Mouse (Mus musculus): ENCODE measurements around the gene Apoc3. TPM values are rescaled to one million over a fixed set of nuclear protein-coding genes. Genes with fewer than 3 reads are reported as not detected.

Gene Apoc3
- polyA plus RNA-seq, 1 experiment from 2014 or later: not detected

DNA sequence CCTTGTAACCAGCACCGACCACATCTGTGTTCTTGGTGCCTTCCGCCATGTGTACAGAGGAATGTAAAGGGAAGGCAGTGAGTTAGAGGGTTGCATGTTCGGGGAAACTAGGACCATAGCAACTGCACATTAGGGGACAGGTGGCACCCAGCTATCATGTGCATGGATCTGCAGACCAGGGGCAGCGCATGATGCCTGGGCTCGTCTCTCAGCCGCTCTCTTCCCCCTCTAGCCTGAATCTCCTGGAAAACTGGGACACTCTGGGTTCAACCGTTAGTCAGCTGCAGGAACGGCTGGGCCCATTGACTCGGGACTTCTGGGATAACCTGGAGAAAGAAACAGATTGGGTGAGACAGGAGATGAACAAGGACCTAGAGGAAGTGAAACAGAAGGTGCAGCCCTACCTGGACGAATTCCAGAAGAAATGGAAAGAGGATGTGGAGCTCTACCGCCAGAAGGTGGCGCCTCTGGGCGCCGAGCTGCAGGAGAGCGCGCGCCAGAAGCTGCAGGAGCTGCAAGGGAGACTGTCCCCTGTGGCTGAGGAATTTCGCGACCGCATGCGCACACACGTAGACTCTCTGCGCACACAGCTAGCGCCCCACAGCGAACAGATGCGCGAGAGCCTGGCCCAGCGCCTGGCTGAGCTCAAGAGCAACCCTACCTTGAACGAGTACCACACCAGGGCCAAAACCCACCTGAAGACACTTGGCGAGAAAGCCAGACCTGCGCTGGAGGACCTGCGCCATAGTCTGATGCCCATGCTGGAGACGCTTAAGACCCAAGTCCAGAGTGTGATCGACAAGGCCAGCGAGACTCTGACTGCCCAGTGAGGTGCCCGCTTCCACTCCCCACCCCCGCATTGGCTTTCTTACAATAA lies 5.6 kb downstream of the Apoc3 start:
- Histone ChIP-seq H3K36me3 (no peaks in the 10 kb centered on the region), H3K4me1 (peaks cover 7% of the 10 kb centered on the region; the same call in 1 of the 2 replicates), H3K9ac (peak overlapping the region; percentile 55), H3K4me3 (peak overlapping the region; percentile 41), H3K9me3 (no peaks in the 10 kb centered on the region), H3K4me2 (replicated peaks) (peak overlapping the region; percentile 72), H3K27ac (no peak overlapping the region), H3K27me3 (no peaks in the 10 kb centered on the region)
- peak; percentile 88 for ATAC-seq (ENCODE audit: insufficient number of reproducible peaks, insufficient read depth, low FRiP score, low TSS enrichment)
- 14% methylated on average over 37 of the region's 37 CpGs for WGBS

DNA sequence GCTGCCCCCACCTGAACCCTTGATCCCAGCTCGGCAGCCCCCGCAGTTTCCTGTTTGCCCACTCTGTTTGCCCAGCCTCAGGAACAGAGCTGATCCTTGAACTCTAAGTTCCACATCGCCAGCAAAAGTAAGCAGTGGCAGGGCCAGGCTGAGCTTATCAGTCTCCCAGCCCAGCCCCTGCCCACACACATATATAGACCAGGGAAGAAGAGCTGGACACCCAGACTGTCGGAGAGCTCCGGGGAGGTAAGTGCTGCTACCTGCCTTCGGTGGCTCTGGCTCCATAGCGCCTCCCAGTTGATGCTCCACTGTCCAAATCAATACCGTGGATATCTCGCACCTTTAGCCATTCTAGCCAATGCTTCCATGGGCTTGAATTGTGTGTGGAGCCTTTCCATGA lies 6.9 kb downstream of the Apoc3 start, which contains the start of gene Apoa1:
Gene Apoa1, plus strand, starts transcription at position 90 of the 400 bp plus-strand sequence.
- no peaks in the 10 kb centered on the region for H3K9me3 ChIP-seq
- peak within 1 kb of the TSS; percentile 72; the same call in 1 of the 2 replicates for H3K4me2 ChIP-seq (replicated peaks)
- 68% methylated on average over 9 of the region's 9 CpGs for WGBS
- H3K9ac ChIP-seq: no peak within 1 kb of the TSS
- H3K27me3 ChIP-seq: no peaks in the 10 kb centered on the region
- H3K36me3 ChIP-seq: 0 out of 2 replicates have a peak, but pooled peaks cover under 1% of the 10 kb centered on the region
- no peak for ATAC-seq (ENCODE audit: insufficient number of reproducible peaks, insufficient read depth, low FRiP score, low TSS enrichment)
- no peak within 1 kb of the TSS for H3K27ac ChIP-seq
- no peak within 1 kb of the TSS for H3K4me3 ChIP-seq
- peaks cover 7% of the 10 kb centered on the region; the same call in 1 of the 2 replicates for H3K4me1 ChIP-seq

DNA sequence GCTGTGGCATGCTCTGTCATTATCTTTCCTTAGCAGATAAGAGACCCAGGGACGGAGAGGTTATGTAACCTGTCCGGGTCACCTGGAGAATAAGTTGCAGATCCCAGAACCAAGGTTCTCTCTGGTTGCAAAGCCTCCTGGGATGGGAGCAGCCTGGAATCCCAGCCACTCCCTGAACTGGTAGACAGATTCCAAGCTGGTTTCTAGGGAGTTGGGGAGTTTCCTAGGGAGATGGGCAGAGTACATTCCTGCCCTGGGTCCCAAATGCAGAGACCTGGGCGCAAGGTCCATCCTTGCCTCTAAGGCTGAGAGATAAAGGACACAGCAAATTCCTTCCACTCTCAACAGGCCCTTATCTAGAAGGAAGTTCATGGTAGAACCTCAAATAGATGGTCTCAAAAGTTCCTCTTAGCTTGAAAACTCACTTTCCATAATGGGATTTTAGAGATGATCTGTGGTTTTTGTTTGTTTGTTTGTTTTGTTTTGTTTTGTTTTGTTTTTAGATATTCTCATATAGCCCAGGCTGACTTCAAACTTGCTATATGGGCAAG lies 8.3 kb downstream of the Apoc3 start:
- no peaks in the 10 kb centered on the region for H3K9me3 ChIP-seq
- H3K9ac ChIP-seq: no peak overlapping the region
- ATAC-seq (ENCODE audit: insufficient number of reproducible peaks, insufficient read depth, low FRiP score, low TSS enrichment): no peak
- H3K36me3 ChIP-seq: 0 out of 2 replicates have a peak, but pooled peaks cover 8% of the 10 kb centered on the region
- no peaks in the 10 kb centered on the region for H3K27me3 ChIP-seq
- H3K4me3 ChIP-seq: no peak overlapping the region
- WGBS: 87% methylated on average over 3 of the region's 3 CpGs
- H3K27ac ChIP-seq: no peak overlapping the region
- H3K4me2 ChIP-seq (replicated peaks): no peak overlapping the region
- H3K4me1 ChIP-seq: peaks cover 7% of the 10 kb centered on the region; the same call in 1 of the 2 replicates

DNA sequence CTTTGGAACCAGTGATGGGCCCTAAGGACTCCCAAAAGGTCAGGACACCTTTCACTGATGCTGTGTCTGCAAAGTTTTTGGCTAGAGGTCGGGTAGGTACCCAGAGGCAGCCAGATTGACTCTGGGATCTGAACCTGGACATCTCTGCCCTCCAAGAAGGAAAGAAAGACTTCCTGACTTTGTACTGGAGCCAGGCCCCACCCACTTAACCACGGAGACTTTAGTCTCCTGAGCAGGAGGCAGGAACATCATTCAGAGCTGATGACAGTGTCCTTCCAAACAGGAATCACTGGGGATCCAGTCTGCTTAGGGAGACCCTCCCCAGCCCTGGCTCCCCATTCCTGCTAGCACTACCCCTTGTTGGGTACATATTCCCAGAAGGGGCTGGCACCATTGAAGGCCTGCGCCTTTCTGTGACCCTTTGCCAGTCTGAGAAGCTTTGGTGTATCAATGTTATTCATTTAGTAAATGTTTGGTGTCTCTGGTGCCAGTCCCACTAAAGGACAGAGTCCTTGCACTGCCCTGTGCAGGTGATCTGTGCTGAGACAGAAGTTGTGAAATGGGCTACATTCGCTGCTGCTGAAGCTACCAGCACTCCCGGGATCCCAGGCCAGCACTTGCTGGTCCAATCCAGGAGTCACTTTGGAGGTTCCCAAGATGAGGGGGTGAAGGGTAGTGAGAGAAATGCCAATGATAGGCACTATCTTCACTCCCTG lies 10.3 kb downstream of the Apoc3 start:
- no peak overlapping the region for H3K4me2 ChIP-seq (replicated peaks)
- no peak overlapping the region for H3K4me3 ChIP-seq
- no peak for ATAC-seq (ENCODE audit: insufficient number of reproducible peaks, insufficient read depth, low FRiP score, low TSS enrichment)
- peaks cover 27% of the 10 kb centered on the region for H3K36me3 ChIP-seq
- H3K4me1 ChIP-seq: no peaks in the 10 kb centered on the region
- WGBS: 59% methylated on average over 5 of the region's 5 CpGs
- H3K9me3 ChIP-seq: no peaks in the 10 kb centered on the region
- H3K27ac ChIP-seq: no peak overlapping the region
- no peaks in the 10 kb centered on the region for H3K27me3 ChIP-seq
- no peak overlapping the region for H3K9ac ChIP-seq

DNA sequence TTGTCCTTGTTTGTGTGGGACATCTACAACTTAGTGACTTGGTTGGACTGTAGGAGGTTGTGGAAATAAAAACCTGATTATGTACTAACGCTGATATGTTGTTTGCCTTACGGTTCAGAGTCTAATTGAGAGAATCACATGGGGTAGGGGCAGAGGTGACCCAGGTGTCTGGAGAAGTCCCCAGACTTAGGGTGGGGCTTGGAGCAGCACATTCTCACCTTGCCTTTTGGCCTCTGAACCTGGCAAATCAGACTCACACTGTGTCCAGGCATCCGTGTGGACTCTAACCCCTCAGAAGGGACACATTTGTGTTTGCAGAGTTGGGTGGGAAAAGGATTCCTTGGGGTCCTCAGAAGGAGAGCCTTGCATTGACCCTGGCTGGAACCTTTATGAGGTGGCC lies 11.3 kb downstream of the Apoc3 start:
- Histone ChIP-seq H3K36me3 (peaks cover 36% of the 10 kb centered on the region), H3K9ac (no peak overlapping the region), H3K4me2 (replicated peaks) (no peak overlapping the region), H3K4me1 (no peaks in the 10 kb centered on the region), H3K27me3 (no peaks in the 10 kb centered on the region), H3K27ac (no peak overlapping the region), H3K9me3 (no peaks in the 10 kb centered on the region), H3K4me3 (no peak overlapping the region)
- no peak for ATAC-seq (ENCODE audit: insufficient number of reproducible peaks, insufficient read depth, low FRiP score, low TSS enrichment)
- WGBS: 88% methylated on average over 3 of the region's 3 CpGs

DNA sequence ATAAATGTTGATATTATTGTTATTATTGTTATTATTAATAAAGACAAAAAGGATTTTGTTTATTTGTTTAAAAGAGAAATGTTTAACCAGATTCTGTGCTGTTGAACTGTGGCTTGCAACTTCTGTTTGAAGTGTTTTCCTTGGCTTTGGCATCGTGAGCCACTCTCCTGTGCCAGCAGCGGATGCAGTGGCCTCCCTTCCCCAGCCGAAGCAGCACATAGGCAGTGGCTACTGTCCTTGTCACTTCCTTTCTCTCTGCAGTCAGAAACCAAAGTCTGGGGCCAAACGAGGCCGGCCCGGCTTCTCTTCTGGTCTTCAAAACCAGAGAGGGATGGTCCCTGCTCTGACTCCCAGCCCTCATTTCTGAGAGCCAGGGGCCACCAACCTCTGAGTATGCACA lies 12.3 kb downstream of the Apoc3 start:
- no peak overlapping the region for H3K4me2 ChIP-seq (replicated peaks)
- peaks cover 40% of the 10 kb centered on the region for H3K36me3 ChIP-seq
- H3K27ac ChIP-seq: no peak overlapping the region
- H3K9me3 ChIP-seq: no peaks in the 10 kb centered on the region
- no peaks in the 10 kb centered on the region for H3K27me3 ChIP-seq
- ATAC-seq (ENCODE audit: insufficient number of reproducible peaks, insufficient read depth, low FRiP score, low TSS enrichment): no peak
- no peak overlapping the region for H3K9ac ChIP-seq
- 81% methylated on average over 6 of the region's 6 CpGs for WGBS
- H3K4me3 ChIP-seq: no peak overlapping the region
- no peaks in the 10 kb centered on the region for H3K4me1 ChIP-seq

DNA sequence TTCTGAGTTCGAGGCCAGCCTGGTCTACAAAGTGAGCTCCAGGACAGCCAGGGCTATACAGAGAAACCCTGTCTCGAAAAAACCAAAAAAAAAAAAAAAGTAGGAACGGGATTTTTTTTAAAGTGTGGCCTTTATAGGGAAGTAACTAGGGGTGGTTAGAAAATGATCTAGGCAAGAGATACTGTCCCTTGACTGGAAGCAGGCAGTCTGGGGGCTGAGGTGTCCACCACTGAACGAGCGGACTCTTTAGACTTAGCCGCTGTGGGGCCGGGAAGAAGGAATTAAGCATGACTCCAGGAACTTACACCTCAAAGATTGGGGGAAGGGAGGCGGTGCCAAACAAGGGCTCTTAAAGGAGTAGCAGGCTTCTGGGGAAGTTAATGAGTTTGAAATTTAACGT lies 17.3 kb downstream of the Apoc3 start:
- ATAC-seq (ENCODE audit: insufficient number of reproducible peaks, insufficient read depth, low FRiP score, low TSS enrichment): no peak
- H3K9me3 ChIP-seq: no peaks in the 10 kb centered on the region
- 70% methylated on average over 9 of the region's 9 CpGs for WGBS
- no peak overlapping the region for H3K9ac ChIP-seq
- H3K27ac ChIP-seq: no peak overlapping the region
- H3K36me3 ChIP-seq: peaks cover 49% of the 10 kb centered on the region
- H3K27me3 ChIP-seq: no peaks in the 10 kb centered on the region
- H3K4me2 ChIP-seq (replicated peaks): no peak overlapping the region
- no peak overlapping the region for H3K4me3 ChIP-seq
- H3K4me1 ChIP-seq: no peaks in the 10 kb centered on the region

DNA sequence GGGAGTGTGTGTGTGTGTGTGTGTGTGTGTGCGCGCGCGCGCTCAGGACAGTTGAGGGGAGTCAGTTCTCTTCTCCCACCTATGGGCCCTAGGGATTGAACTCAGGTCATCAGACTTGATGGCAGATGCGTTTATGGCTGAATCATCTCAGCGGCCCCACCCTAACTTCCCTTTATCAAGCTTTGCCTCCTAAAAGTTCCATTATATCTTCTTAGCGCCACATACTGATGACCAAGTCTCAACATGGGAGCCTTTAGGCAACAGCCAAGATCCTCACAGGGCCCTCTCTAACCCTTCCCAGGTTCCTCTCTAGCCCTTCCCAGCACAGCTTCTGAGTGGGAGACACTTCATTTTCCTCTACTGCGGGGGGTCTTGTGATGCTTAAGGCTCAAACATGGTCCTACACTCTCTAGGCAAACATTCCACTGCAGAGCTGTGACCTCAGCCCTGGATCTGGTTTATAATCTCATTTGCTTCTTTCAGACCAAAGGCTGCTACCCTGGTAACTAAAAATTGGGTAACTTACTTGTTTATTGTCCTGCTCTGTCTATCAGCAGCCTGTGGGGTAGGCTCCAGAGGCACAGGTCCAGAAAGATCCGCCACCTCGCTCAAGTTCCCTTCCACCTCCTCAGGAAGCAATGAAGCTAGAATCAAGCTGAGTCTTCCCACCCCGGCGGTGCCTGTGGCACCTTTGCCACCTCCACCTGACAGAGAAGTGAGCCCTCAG lies 18.5 kb downstream of the Apoc3 start:
- no peak overlapping the region for H3K27ac ChIP-seq
- no peak for ATAC-seq (ENCODE audit: insufficient number of reproducible peaks, insufficient read depth, low FRiP score, low TSS enrichment)
- no peak overlapping the region for H3K4me3 ChIP-seq
- no peaks in the 10 kb centered on the region for H3K4me1 ChIP-seq
- H3K36me3 ChIP-seq: peaks cover 54% of the 10 kb centered on the region
- no peaks in the 10 kb centered on the region for H3K27me3 ChIP-seq
- H3K9ac ChIP-seq: no peak overlapping the region
- H3K9me3 ChIP-seq: no peaks in the 10 kb centered on the region
- WGBS: 94% methylated on average over 13 of the region's 13 CpGs
- no peak overlapping the region for H3K4me2 ChIP-seq (replicated peaks)

DNA sequence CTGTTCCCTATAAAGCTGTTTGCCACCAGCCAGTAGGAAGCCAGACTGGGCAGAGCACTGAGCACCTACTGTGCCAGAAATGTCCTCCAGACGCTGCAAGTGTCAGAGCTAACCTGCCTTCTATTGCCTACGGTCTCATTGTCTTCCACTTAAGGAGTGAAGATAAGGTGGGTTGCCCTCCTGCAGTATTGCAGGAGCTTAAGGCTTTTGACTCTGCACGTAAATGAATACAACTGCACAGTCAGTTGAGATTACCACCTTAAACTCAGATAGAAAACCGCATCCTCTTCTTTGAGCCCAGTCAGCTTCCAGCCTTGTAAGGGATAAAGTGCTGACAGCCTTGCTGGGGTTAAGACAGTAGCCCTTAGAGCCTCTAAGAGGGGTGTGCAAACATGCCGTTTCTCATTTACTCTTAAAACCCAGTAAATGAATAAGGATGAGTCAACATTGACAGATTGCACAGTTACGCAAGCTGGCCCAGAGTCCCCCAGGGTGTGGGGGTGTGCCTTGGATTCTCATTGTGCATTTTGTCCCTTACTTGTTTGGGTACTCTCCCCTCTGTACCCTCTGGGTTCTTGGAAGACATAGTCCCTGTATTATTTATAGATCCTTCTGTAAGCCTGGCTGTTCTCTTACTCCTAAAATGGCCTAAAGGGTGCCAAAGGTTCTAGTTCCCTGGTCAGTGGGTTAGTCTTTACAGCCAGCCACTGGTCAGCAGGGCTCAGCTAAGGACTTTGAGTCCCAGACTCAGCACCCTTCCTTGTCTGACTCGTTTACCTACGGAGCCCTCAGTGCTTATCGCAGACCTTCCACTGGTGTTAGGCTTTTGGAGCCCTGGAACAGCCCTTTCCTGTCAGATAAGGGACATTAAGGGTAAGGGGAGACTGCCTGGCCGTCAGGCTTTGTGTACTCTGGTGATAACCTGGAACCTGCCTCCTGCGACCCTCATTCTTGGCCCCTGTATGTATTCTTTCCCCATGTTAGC lies 19.8 kb downstream of the Apoc3 start:
- Histone ChIP-seq H3K4me3 (no peak overlapping the region), H3K4me1 (no peaks in the 10 kb centered on the region), H3K4me2 (replicated peaks) (no peak overlapping the region), H3K9ac (no peak overlapping the region), H3K9me3 (no peaks in the 10 kb centered on the region), H3K27me3 (no peaks in the 10 kb centered on the region), H3K27ac (no peak overlapping the region), H3K36me3 (peaks cover 55% of the 10 kb centered on the region)
- ATAC-seq (ENCODE audit: insufficient number of reproducible peaks, insufficient read depth, low FRiP score, low TSS enrichment): no peak
- 88% methylated on average over 11 of the region's 11 CpGs for WGBS

DNA sequence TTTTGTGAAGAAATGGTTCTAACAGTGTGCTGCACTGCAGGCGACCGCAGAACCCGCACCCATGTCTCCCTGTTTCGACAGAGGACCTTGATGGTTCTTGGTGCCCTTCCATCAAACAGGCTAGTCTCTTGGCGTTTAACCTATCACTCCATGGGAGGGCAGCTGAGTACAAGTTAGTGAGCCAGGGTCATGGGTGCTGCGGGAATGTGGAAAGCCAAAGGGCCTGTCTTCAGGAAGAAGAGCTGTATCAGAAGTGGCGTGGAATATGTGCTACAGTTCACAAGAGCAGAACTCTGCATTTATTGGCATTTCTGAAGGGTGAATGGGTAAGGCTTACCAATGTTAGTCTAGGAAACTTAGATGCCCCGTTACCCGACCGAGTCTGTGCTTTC lies 20.5 kb downstream of the Apoc3 start:
- Histone ChIP-seq H3K27me3 (no peaks in the 10 kb centered on the region), H3K9ac (no peak overlapping the region), H3K4me1 (no peaks in the 10 kb centered on the region), H3K9me3 (no peaks in the 10 kb centered on the region), H3K4me2 (replicated peaks) (no peak overlapping the region), H3K36me3 (peaks cover 55% of the 10 kb centered on the region), H3K27ac (no peak overlapping the region), H3K4me3 (no peak overlapping the region)
- ATAC-seq (ENCODE audit: insufficient number of reproducible peaks, insufficient read depth, low FRiP score, low TSS enrichment): no peak
- WGBS: 92% methylated on average over 10 of the region's 10 CpGs
